Mouse (Mus musculus): Measurements from ENCODE around the gene Krt86. TPM values are rescaled to one million over a fixed set of nuclear protein-coding genes. Genes with fewer than 3 reads are reported as not detected.

The Krt86 gene
- not detected for polyA plus RNA-seq (2017; shearing (Covaris generic))

DNA sequence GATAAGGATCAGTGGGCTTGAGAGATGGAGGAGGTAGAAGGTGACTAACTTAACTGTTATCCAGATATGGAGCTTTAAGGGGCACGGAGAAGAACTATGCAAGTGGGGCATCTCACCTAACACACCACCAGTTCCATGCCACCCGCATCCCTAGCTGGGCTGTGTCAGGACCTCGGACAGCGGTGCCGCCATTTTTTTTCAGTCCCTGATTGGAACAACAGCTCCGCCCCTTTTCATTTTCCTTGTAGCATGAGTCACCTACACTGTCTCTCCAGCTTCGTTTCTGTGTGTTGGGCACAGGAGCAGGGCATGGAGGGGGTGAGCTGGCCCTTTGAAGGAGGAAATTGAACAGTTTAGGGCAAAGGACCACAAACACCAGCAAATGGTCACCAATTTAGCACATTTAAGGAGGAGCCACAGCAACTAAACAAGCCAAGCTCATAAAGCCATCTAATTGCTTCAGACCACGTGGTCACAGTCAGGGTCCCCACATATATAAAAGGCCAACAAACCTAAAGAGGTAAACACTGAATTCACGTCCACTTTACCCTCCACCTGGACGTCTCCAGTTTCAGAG is at the start of gene Krt86:
Gene Krt86, plus strand, starts transcription at position 527 of the 577 bp plus-strand sequence.

DNA sequence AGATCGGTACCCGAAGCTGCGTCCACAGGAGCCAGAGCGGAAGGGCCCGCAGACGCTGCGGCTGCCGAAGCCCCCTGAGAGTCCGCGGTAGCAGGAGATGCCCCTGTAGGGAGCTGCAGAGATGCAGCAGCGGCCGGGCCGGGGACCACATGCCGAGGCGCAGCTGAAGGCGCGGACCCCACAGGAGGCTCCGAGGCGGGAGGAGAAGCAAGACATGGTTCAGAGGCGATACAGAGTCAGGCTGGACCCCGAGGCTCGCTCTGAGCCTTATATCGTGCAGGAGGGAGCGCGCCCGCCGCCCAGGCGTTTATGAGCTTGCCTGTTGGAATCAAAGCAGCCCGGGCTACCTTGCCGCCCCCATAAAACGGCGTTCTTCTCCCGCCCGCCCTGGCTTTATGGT is 34.7 kb upstream of the Krt86 start, which contains the start of gene Krt87:
Gene Krt87, minus strand, starts transcription at position 250 of the 400 bp plus-strand sequence.

DNA sequence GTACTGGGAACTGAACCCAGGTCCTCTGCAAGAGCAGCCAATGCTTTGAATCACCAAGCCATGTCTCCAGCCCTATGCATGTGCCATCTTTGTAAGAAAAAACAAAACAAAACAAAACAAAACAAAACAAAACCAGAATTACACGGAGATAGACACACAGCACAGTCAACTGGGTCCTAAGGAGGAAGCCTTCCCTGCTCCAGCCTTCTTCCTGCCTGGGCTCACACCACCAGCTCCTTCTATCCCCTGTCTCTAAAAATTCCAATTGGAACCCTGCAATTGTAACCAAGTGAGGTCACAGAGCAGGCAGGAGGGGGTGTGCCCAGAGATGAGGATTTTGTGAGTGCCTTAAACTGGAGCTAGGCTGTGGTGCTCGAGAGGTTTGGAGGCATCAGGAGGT is 25.8 kb upstream of the Krt86 start, which contains the start of gene Krt88:
Gene Krt88, plus strand, starts transcription at position 301 of the 400 bp plus-strand sequence.

DNA sequence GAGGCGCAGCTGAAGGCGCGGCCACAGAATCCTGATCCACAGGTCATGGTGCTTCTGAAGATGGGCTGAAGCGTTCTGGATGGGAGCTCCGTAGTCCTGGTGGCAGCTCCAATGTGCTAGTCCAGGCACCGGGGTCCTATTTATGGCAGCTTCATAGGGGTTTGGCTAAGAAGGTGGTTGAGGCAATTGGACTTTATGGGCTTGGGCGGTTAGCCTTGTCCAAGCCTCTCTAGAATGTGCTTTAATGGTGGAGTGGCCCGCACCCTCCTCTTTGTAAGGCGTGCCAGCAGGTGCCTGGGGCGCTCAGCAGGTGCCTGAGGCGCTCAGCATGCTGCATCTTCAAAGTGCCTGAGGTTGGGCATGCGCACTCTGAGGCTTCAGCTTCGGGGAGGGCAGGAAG is 9.6 kb upstream of the Krt86 start, which contains the start of gene Krt81:
Gene Krt81, minus strand, starts transcription at position 101 of the 400 bp plus-strand sequence.

DNA sequence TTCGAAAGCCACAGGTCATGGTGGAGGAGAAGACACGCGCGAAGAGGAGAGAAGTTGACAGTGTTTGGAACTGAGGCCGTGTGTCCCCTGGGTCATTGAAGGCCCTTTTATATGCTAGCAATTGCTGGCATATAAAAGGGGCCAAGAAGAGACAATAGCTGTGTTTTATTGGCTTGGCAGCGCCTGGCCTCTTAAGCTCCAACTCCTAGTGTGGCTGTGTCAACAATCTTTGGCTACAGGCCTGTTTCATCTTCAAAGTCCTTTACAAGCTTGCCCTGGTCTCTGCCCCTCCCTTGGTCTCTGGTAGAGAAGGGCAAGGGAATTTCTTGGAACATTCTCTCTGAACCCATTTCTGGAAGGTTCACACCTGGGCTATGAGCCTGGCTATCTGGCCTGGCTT is 18.2 kb downstream of the Krt86 start, which contains the start of gene Krt83:
Gene Krt83, minus strand, starts transcription at position 82 of the 400 bp plus-strand sequence.

DNA sequence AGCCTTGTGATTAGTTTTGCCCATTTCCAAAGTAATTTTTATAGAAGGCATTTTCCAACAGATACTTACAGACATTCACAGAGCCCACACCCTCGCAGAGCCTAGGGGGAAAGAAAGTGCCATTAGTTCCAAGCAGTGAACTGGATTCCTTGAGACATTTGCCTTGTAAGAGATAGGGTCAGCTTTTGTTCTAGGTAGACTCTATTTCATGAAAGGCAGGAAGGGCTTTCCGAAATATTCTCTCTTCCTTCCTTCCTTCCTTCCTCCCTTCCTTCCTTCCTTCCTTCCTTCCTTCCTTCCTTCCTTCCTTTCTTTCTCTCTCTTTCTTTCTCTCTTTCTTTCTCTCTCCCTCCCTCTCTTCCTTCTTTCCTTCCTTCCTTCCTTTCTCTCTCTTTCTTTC is 43.9 kb downstream of the Krt86 start, which contains the start of gene Gm49425:
Gene Gm49425, minus strand, starts transcription at position 101 of the 400 bp plus-strand sequence.

Other genes with a start within 250 kb of the Krt86 start
- 0.26 TPM for gene Grasp, start 249.3 kb upstream of the Krt86 start, polyA plus RNA-seq (2017; shearing (Covaris generic))
- 116 TPM for gene Nr4a1, start 219.2 kb upstream of the Krt86 start, polyA plus RNA-seq (2017; shearing (Covaris generic))
- gene Atg101, start 189.2 kb upstream of the Krt86 start, polyA plus RNA-seq (2017; shearing (Covaris generic)) = 96.9 TPM
- gene 6030408B16Rik, start 180.3 kb upstream of the Krt86 start, polyA plus RNA-seq (2017; shearing (Covaris generic)) = 0.40 TPM
- gene Krt80, start 103.3 kb upstream of the Krt86 start, polyA plus RNA-seq (2017; shearing (Covaris generic)) = not detected
- gene Krt7, start 62.4 kb upstream of the Krt86 start, polyA plus RNA-seq (2017; shearing (Covaris generic)) = not detected
- gene Krt87, start 34.7 kb upstream of the Krt86 start, polyA plus RNA-seq (2017; shearing (Covaris generic)) = 0.37 TPM
- not detected for gene Krt88, start 25.7 kb upstream of the Krt86 start, polyA plus RNA-seq (2017; shearing (Covaris generic))
- gene Krt81, start 9.7 kb upstream of the Krt86 start, polyA plus RNA-seq (2017; shearing (Covaris generic)) = not detected
- 4.1 TPM for gene Krt83, start 18.0 kb downstream of the Krt86 start, polyA plus RNA-seq (2017; shearing (Covaris generic))
- gene Gm49425, start 43.8 kb downstream of the Krt86 start, polyA plus RNA-seq (2017; shearing (Covaris generic)) = not detected
- gene Krt84, start 59.3 kb downstream of the Krt86 start, polyA plus RNA-seq (2017; shearing (Covaris generic)) = not detected
- not detected for gene Krt82, start 77.2 kb downstream of the Krt86 start, polyA plus RNA-seq (2017; shearing (Covaris generic))
- not detected for gene Krt90, start 89.5 kb downstream of the Krt86 start, polyA plus RNA-seq (2017; shearing (Covaris generic))
- not detected for gene Krt75, start 100.4 kb downstream of the Krt86 start, polyA plus RNA-seq (2017; shearing (Covaris generic))
- not detected for gene Gm5414, start 154.7 kb downstream of the Krt86 start, polyA plus RNA-seq (2017; shearing (Covaris generic))
- not detected for gene Gm5478, start 173.9 kb downstream of the Krt86 start, polyA plus RNA-seq (2017; shearing (Covaris generic))
- not detected for gene Krt6b, start 206.8 kb downstream of the Krt86 start, polyA plus RNA-seq (2017; shearing (Covaris generic))
- gene Krt6a, start 220.8 kb downstream of the Krt86 start, polyA plus RNA-seq (2017; shearing (Covaris generic)) = not detected
- gene Krt5, start 239.4 kb downstream of the Krt86 start, polyA plus RNA-seq (2017; shearing (Covaris generic)) = not detected